Mouse (Mus musculus) myocyte (in vitro differentiated cells): ENCODE results near the gene Pamr1.

ENCODE experiments used
- MYOD1 ChIP-seq, 3 experiments: IDR thresholded peaks; one replicate each; pipeline ENCODE4 v1.6.1; 2011; ENCODE audit warnings: control low read depth in 2 of 3, low read depth in 2 of 3, mild to moderate bottlenecking in 2 of 3, moderate library complexity in 1 of 3; ENCODE audit not compliant: insufficient read length in 2 of 3, control insufficient read depth in 1 of 3
- POLR2A ChIP-seq: IDR thresholded peaks from one replicate; pipeline ENCODE4 v1.6.1; 2011; ENCODE audit warnings: low read depth, mild to moderate bottlenecking, control low read depth, moderate library complexity; ENCODE audit not compliant: insufficient read length
- POLR2AphosphoS2 ChIP-seq: IDR thresholded peaks from one replicate; pipeline ENCODE4 v1.6.1; 2011; ENCODE audit warnings: low read depth, control low read depth; ENCODE audit not compliant: insufficient read length
- REST ChIP-seq: IDR thresholded peaks from one replicate; pipeline ENCODE4 v1.6.1; 2011; ENCODE audit warnings: mild to moderate bottlenecking, control low read depth, moderate library complexity; ENCODE audit not compliant: insufficient read depth, insufficient read length
- TCF12 ChIP-seq: IDR thresholded peaks from one replicate; pipeline ENCODE4 v1.6.1; 2011; ENCODE audit warnings: mild to moderate bottlenecking, control low read depth; ENCODE audit not compliant: poor library complexity, insufficient read depth, severe bottlenecking
- USF1 ChIP-seq: IDR thresholded peaks from one replicate; pipeline ENCODE4 v1.6.1; 2011; ENCODE audit warnings: low read depth, mild to moderate bottlenecking, control low read depth, moderate library complexity

DNA sequence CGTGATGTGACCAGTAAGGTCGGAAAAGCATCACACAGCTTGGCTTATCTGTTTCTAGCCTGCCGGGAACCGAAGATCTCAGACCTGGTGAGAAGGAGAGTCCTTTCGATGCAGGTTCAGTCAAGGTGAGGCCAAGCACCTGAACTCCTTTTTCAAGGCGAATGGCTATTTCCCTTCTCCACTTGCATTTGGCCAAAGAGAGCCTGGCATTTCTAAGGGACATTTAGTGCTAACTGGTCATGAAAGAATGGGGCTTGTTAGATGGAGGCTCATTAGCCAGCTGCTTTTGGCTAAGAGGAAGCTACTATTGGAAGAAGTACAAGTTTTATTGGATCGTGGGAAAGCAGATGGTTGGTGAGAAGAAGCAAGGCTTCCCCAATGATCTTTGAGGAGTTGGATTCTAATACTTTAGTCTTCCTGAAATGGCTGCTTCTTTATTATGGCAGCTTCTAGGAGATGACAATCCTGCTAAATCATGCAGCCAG is 86.3 kb downstream of the Pamr1 start:
- no peak for TF ChIP-seq POLR2A
- TF ChIP-seq MYOD1 (IDR thresholded peaks at IDR 0.05; ENCODE audit: control insufficient read depth in 1 of 3, insufficient read length in 2 of 3, low read depth in 2 of 3) = no peak
- TF ChIP-seq POLR2AphosphoS2 = no peak
- TF ChIP-seq USF1 = no peak
- no peak for TF ChIP-seq REST
- no peak for TF ChIP-seq TCF12
